Mouse (Mus musculus) neural tube, embryonic 15.5 days (tissue): ENCODE measurements around the gene Rnf182. TPM values are rescaled to one million over a fixed set of nuclear protein-coding genes. Genes with fewer than 3 reads are reported as not detected.

Source experiments
- ATAC-seq: fragments of 200-750 bp; cut with Nextera tagmentation; 2 replicates; pipeline ENCODE4 v1.8.0; 2017; ENCODE audit warnings: mild to moderate bottlenecking, moderate TSS enrichment, moderate library complexity; ENCODE audit not compliant: low FRiP score
- H3K27ac ChIP-seq: fragments of 300-500 bp; sonication (generic); replicated peaks from 2 replicates; pipeline ENCODE4 v1.5.1; 2015; ENCODE audit warnings: mild to moderate bottlenecking, inconsistent platforms
- H3K27me3 ChIP-seq: fragments of 300-500 bp; sonication (generic); replicated peaks from 2 replicates; pipeline ENCODE4 v1.6.1; 2015; ENCODE audit warnings: inconsistent platforms
- H3K36me3 ChIP-seq: fragments of 300-500 bp; sonication (generic); 2 replicates; pipeline ENCODE4 v1.6.1; 2015; ENCODE audit warnings: inconsistent platforms
- H3K4me1 ChIP-seq: fragments of 300-500 bp; sonication (generic); 2 replicates; pipeline ENCODE4 v1.6.1; 2015; ENCODE audit warnings: inconsistent platforms
- H3K4me2 ChIP-seq: fragments of 300-500 bp; sonication (generic); 2 replicates; pipeline ENCODE4 v1.6.1; 2015; ENCODE audit warnings: inconsistent platforms, mild to moderate bottlenecking, moderate library complexity
- H3K4me3 ChIP-seq: fragments of 300-500 bp; sonication (generic); replicated peaks from 2 replicates; pipeline ENCODE4 v1.5.1; 2015; ENCODE audit warnings: mild to moderate bottlenecking, inconsistent platforms
- H3K9ac ChIP-seq: fragments of 300-500 bp; sonication (generic); replicated peaks from 2 replicates; pipeline ENCODE4 v1.6.1; 2015; ENCODE audit warnings: mild to moderate bottlenecking, inconsistent platforms
- H3K9me3 ChIP-seq: fragments of 300-500 bp; sonication (generic); replicated peaks from 2 replicates; pipeline ENCODE4 v1.6.1; 2016; ENCODE audit warnings: inconsistent platforms
- WGBS: fragments of 180-500 bp; shearing (Covaris S2); methylation state at CpG from one replicate; pipeline ENCODE4 v1.1.7; 2015; ENCODE audit warnings: mixed read lengths; 5-methylcytosine and 5-hydroxymethylcytosine counted together
- polyA plus RNA-seq: library from polyadenylated mRNA; unstranded; fragments of >200 nt; fragmentation: Nextera tagmentation; extraction: Ambion mirVana; gene quantifications from 2 replicates; pipeline ENCODE4 v1.2.1, GENCODE M21; 2015

The Rnf182 gene
- polyA plus RNA-seq, 1 experiment from 2014 or later: 30.2 TPM

DNA sequence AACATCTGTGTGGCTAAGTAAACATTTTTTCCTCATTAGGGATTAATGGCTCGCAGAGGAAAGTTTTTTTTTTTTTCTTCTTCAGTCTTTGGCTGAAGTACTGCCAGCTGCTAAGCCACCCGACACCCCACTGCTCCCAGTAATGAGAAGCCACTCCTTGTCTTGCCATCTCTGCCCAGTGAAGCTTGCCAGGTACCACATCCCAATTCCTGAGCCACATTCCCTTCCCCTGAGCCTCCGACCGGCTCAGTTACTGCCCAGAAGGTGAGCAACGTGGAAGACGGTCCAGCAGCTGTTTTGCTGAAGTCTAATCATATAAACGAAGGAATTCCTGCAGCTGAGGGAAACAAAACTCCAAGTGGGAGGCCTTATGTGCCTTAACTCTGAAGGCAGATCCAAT is 88.0 kb downstream of the Rnf182 start:
- no peaks in the 10 kb centered on the region for H3K36me3 ChIP-seq
- H3K27ac ChIP-seq: 0 out of 2 replicates have a peak overlapping the region, but pooled peaks have one; percentile 34
- H3K27me3 ChIP-seq: no peaks in the 10 kb centered on the region
- H3K9ac ChIP-seq: no peak overlapping the region
- H3K4me3 ChIP-seq: no peak overlapping the region
- ATAC-seq: no peak
- no peaks in the 10 kb centered on the region for H3K9me3 ChIP-seq
- no peak overlapping the region for H3K4me2 ChIP-seq
- WGBS: 49% methylated on average over 7 of the region's 7 CpGs
- peaks cover 13% of the 10 kb centered on the region for H3K4me1 ChIP-seq

DNA sequence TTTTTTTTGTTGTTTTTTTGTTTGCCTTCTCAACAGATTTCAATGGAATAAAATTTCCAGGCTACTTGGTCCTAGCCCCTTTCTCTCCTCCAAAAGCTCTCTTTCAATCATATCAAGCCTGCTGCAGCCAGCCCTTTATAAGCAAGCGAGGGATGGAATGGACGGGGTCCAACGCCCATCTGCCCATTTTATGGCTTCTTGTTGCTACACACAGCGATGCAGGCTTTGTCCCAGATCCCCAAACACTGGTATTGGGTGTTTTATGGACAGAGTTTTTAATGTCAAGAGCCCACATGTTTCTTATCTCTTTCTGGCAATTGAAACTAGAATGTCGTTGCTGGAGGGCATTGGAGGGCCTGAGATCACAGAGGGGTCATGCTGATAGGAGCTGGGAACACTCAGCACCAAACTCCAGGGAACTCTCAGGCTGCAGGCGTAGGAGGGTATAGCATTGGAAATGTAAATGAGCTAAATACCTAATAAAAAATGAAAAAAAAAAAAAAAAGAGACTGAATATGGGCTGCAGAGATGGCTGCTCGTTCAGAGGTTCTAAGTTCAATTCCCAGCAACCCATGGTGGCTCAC is 89.1 kb downstream of the Rnf182 start:
- no peak for ATAC-seq
- 45% methylated on average over 7 of the region's 7 CpGs for WGBS
- no peak overlapping the region for H3K27ac ChIP-seq
- no peak overlapping the region for H3K4me2 ChIP-seq
- H3K4me1 ChIP-seq: peaks cover 9% of the 10 kb centered on the region
- no peak overlapping the region for H3K9ac ChIP-seq
- H3K36me3 ChIP-seq: no peaks in the 10 kb centered on the region
- no peaks in the 10 kb centered on the region for H3K27me3 ChIP-seq
- no peaks in the 10 kb centered on the region for H3K9me3 ChIP-seq
- H3K4me3 ChIP-seq: no peak overlapping the region

GRCm38 (mm10) chr13:43706387-43706786 is 90.9 kb downstream of the Rnf182 start:
- WGBS: 74% methylated on average over 4 of the region's 4 CpGs
- Histone ChIP-seq H3K27ac (no peak overlapping the region), H3K27me3 (no peaks in the 10 kb centered on the region), H3K4me2 (no peak overlapping the region), H3K4me1 (peaks cover 10% of the 10 kb centered on the region), H3K36me3 (no peaks in the 10 kb centered on the region), H3K9me3 (no peaks in the 10 kb centered on the region), H3K9ac (no peak overlapping the region), H3K4me3 (no peak overlapping the region)
- ATAC-seq: no peak

GRCm38 (mm10) chr13:43709529-43709928 is 94.0 kb downstream of the Rnf182 start:
- no peak overlapping the region for H3K27ac ChIP-seq
- no peak for ATAC-seq
- H3K4me3 ChIP-seq: no peak overlapping the region
- peaks cover 12% of the 10 kb centered on the region for H3K4me1 ChIP-seq
- no peaks in the 10 kb centered on the region for H3K9me3 ChIP-seq
- no peak overlapping the region for H3K9ac ChIP-seq
- no peaks in the 10 kb centered on the region for H3K27me3 ChIP-seq
- no peak overlapping the region for H3K4me2 ChIP-seq
- 81% methylated on average over 3 of the region's 3 CpGs for WGBS
- no peaks in the 10 kb centered on the region for H3K36me3 ChIP-seq

DNA sequence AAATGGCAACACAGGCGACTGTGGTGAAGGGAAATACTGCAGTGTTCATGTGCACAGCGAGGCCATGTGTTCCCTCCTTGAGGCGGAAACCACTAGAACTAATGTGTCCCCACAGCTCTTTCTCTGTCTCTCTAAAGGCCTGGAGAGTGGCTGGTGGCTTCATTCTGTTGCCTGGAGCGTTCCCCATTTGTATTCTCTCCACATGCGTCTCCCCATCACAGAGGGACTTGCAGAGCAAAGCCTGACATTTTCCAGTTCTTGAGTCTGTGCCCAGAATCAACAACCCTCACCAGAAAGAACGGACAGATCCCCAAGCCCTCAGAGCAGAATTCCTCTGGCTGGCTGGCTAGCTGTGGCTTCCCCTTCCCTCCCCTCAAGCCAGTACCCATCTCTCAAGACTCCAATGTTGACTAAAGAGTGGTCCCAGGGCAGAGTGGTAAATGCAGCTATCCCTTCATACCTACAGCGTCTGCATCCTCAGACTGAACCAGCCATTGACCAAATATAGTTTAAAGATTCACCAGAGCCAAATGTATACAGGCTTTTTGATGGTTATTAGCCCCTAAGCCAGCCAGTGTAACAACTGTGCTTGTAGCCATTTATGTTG is 96.3 kb downstream of the Rnf182 start:
- no peaks in the 10 kb centered on the region for H3K27me3 ChIP-seq
- H3K9me3 ChIP-seq: no peaks in the 10 kb centered on the region
- H3K4me2 ChIP-seq: no peak overlapping the region
- peak overlapping the region; percentile 71 for H3K27ac ChIP-seq
- H3K4me3 ChIP-seq: no peak overlapping the region
- H3K9ac ChIP-seq: no peak overlapping the region
- ATAC-seq: peak; percentile 67; the same call in 1 of the 2 replicates
- H3K4me1 ChIP-seq: peaks cover 12% of the 10 kb centered on the region
- WGBS: 45% methylated on average over 7 of the region's 7 CpGs
- H3K36me3 ChIP-seq: no peaks in the 10 kb centered on the region

DNA sequence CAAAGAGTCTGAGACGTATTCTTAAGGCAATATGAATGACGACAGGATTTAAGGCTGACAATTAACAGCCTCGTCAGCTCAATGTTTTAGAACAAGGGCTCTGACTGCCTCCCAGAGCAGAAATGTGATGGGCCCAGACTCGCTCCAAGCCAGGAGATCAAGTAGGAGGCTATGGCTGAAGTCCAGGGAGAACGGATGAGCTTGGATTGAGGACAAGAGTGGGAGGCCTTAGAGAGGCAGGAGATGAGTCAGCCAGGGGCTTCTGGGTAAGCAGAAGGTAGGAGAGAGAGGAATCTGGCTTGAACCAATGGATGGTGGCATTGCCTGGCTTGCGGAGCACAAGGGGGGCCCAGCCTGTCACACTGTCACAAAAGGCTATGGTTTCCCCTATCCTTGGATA is 99.2 kb downstream of the Rnf182 start:
- Histone ChIP-seq H3K9me3 (no peaks in the 10 kb centered on the region), H3K4me1 (peaks cover 12% of the 10 kb centered on the region), H3K36me3 (no peaks in the 10 kb centered on the region), H3K4me2 (no peak overlapping the region), H3K9ac (no peak overlapping the region), H3K27me3 (no peaks in the 10 kb centered on the region), H3K4me3 (no peak overlapping the region), H3K27ac (no peak overlapping the region)
- no peak for ATAC-seq
- WGBS: 84% methylated on average over 6 of the region's 6 CpGs

GRCm38 (mm10) chr13:43715466-43715865 is 100.0 kb downstream of the Rnf182 start:
- H3K27me3 ChIP-seq: no peaks in the 10 kb centered on the region
- no peaks in the 10 kb centered on the region for H3K9me3 ChIP-seq
- H3K4me1 ChIP-seq: peaks cover 12% of the 10 kb centered on the region
- no peaks in the 10 kb centered on the region for H3K36me3 ChIP-seq
- H3K27ac ChIP-seq: no peak overlapping the region
- no peak overlapping the region for H3K4me2 ChIP-seq
- H3K9ac ChIP-seq: no peak overlapping the region
- ATAC-seq: no peak
- H3K4me3 ChIP-seq: no peak overlapping the region
- WGBS: 88% methylated on average over 5 of the region's 5 CpGs

DNA sequence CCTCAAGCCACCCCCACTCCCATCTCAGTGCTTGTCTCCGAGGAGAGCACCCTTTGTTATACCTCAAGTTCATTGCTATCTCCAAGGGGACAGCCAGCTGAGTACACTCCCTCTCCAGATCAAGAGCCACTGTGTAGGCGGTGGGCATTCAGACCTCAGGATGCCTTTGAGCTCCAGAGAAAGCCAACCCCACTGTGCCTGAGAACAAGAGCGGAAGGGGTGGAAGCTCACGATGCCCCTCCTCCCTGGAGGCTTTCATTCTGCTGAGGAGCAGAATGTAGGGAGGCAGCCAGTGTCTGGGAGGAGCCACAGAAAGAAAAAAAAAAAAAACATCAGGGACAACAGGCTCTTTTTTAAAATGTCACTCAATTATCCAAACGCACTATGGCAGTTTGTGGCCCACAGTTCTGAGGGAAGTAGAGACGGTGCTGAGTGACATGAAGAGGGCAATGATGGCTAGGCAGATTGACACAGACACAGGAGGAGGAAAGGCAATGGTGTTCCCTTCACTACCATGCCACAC is 101.1 kb downstream of the Rnf182 start:
- no peak overlapping the region for H3K4me2 ChIP-seq
- H3K4me3 ChIP-seq: no peak overlapping the region
- H3K36me3 ChIP-seq: no peaks in the 10 kb centered on the region
- H3K4me1 ChIP-seq: peaks cover 9% of the 10 kb centered on the region
- H3K9ac ChIP-seq: no peak overlapping the region
- no peaks in the 10 kb centered on the region for H3K9me3 ChIP-seq
- ATAC-seq: no peak
- H3K27ac ChIP-seq: no peak overlapping the region
- no peaks in the 10 kb centered on the region for H3K27me3 ChIP-seq
- WGBS: 41% methylated on average over 6 of the region's 6 CpGs

DNA sequence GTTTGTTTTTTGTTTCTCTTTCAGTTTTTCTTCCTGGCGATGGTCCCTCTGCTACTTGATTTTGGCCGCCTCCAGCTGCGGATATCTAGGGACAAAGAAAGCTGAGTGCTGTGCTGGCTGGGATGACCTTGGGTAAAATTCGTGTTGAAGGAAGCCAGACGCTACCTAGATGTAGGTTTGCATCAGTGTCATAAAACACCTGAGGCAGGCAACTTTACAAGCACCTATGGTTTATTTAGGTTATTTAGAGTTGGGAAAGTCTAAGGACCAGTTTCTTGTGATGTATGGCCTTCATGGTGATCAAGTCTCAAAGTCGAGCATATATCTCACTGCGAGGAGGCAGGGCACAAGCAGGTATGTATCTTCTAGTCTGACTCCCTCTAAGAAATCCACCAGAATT is 102.7 kb downstream of the Rnf182 start:
- no peak overlapping the region for H3K9ac ChIP-seq
- H3K4me2 ChIP-seq: no peak overlapping the region
- no peaks in the 10 kb centered on the region for H3K4me1 ChIP-seq
- ATAC-seq: no peak
- no peaks in the 10 kb centered on the region for H3K36me3 ChIP-seq
- no peak overlapping the region for H3K27ac ChIP-seq
- no peaks in the 10 kb centered on the region for H3K9me3 ChIP-seq
- no peaks in the 10 kb centered on the region for H3K27me3 ChIP-seq
- WGBS: 93% methylated on average over 7 of the region's 7 CpGs
- no peak overlapping the region for H3K4me3 ChIP-seq

- Histone ChIP-seq H3K9me3 (no peaks in the 10 kb centered on the region), H3K4me2 (no peak overlapping the region), H3K9ac (no peak overlapping the region), H3K4me1 (0 out of 2 replicates have a peak, but pooled peaks cover under 1% of the 10 kb centered on the region), H3K4me3 (no peak overlapping the region), H3K36me3 (no peaks in the 10 kb centered on the region), H3K27me3 (no peaks in the 10 kb centered on the region), H3K27ac (no peak overlapping the region)
- 69% methylated on average over 8 of the region's 8 CpGs for WGBS
- ATAC-seq: no peak
Measured at GRCm38 (mm10) chr13:43720496-43720895, 105.0 kb downstream of the Rnf182 start.
